Mouse (Mus musculus) heart, postnatal 10 days (tissue): ENCODE results near the gene Endou. TPM values are rescaled to one million over a fixed set of nuclear protein-coding genes. Genes with fewer than 3 reads are reported as not detected.

Experiments used
- DNase-seq, 2 experiments: peaks; one replicate each; pipeline ENCODE4 v3.0.0; 2021
- intact Hi-C: fragments of 180-260 bp; cut with DNase I; formaldehyde crosslinking; loops from one replicate; pipeline ENCODE4 v1.15.1; 2025
- total RNA-seq, 2 experiments: library from RNA; stranded (reverse); gene quantifications; 2 replicates each; pipeline ENCODE4 v1.2.3; 2021

Gene Endou
- total RNA-seq, 2 experiments from 2014 or later, result 3.8 to 4.0 TPM

DNA sequence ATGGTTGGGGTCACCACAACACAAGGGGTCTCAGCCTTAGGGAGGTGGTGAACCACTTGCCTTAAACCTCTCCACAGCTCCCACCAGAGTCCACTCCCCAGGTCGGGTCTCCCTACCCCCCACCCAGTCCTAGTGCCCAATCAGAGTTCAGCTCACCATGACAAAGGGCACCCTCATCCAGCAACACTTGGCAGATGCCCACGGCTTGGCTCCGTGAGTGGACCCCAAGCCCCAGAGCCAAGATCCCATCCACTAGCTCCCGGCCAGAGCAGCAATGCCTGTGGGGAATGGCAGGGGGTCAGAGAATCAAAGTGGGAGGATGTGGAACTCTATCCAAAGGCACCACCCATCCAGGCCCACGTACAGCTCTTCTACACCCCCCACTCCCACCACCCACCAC is 29.8 kb upstream of the Endou start:
- no peak for DNase-seq
- intact Hi-C loops, result no loop called here

DNA sequence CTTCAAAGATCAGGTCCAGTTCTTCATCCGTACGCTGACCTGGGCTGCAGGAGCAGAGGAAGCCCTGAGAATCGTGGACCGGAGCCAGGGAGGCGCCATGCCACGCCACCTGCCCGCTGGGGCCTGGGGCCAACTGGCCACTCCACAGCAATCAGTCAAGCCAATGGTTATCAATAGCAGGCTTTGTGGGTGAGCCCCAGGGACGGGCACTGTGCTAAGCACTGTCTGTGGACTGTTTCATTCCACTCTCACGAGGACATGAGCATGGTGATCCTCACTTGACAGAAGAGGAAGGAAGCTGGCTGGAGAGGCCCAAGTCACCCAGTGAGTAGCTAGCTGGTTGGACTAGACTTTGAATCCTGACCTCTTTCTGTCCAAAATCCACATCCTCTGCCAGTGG is 28.9 kb upstream of the Endou start:
- intact Hi-C loops, result no loop called here
- DNase-seq, result no peak

DNA sequence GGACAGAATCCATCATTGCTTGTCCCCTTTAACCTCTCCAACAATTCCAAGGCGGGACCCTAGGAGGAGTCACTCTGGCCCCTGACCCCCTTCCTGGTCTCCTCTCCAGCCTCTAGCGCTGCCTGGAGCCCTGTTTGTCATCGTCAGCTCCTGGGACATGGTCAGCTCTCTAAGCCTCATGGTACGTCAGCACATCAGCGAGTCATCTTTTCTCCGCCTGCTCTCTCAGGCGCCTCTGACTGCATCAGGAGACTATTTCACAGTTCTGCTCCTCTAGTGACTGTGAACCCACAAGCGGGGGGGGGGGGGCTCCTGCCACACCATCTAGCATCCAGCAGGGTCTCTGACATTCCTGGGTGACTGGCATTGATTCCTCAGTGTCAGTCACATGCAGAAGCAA is 24.2 kb upstream of the Endou start:
- no peak for DNase-seq
- intact Hi-C loops, result no loop called here

DNA sequence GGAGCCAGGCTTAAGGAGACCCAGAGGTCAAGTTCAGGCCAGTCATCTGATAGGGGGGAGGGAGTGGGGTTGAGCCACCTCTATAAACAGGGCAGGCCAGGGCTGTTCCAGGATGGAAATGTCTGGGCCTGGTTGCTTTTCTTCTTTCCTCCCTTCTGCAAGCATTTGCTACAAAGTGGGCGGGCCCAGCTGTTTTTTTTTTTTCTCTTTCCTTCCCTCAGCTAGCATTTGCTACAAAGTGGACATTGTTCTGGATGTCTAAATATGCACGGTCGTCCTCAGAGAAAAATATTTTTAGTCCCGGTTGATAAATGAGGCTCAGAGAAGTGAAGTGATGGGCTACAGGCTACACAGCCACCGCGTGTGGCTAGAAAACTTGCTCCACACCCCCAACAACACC is 23.3 kb upstream of the Endou start:
- intact Hi-C loops, result no loop called here
- no peak for DNase-seq

DNA sequence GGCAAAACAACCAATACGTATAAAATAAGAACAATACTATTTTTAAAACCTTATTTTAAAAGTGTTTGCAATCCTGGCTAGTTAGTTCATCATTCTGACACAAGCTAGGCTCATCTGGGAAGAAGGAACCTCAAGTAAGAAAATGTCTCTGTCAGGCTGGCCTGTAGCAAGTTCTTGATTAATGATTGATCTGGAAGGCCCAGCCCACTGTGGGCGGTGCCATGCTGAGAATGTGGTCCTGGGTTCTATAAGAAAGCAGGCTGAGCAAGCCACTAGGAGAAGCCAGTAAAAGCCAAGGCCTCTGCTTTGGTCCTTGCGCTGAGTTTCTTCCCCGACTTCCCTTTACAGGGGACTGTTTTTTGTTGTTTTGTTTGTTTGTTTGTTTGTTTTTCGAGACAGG is 21.4 kb upstream of the Endou start:
- intact Hi-C loops, result no loop called here
- DNase-seq, result no peak

DNA sequence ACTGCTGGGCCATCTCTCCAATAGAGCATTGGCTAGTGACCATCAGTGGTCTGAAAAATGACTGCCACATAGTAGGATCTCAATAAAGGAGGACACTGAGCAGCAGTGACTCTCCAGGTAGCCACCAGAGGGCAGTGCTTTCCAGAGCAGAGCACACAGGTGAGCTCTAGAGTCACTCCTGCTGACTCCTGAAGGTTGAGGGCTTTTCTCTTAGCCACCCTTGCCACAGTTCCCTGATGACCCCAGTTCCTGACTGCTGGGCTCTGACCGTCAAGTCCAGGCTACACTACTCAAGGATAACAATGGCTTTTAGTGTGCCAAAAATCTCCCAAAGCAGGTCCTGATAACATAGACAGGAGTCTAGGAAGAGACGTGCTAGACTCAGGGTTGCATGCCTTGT is 20.5 kb upstream of the Endou start:
- no peak for DNase-seq
- intact Hi-C loops, result no loop called here

DNA sequence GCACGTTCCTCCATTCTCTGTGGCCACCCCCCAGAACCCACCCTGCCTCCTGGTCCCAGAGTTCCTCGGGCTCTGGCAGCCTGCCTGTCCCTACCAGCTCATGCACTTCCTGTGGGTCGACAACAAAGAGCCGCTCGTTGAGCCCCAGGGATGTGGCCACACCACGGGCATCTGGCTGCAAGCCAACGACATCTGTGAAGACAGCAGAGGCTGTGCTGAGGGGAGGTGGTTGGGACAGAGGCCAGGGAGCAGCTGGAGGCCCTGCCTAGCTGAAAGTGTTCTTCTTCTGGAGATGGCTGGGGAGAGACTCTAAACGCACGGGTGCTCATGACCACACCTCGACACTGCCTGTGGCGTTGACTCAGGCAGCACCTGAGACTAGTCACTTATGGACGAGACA is 19.6 kb upstream of the Endou start:
- intact Hi-C loops, result no loop called here
- peak; percentile 64 to 68 for DNase-seq

DNA sequence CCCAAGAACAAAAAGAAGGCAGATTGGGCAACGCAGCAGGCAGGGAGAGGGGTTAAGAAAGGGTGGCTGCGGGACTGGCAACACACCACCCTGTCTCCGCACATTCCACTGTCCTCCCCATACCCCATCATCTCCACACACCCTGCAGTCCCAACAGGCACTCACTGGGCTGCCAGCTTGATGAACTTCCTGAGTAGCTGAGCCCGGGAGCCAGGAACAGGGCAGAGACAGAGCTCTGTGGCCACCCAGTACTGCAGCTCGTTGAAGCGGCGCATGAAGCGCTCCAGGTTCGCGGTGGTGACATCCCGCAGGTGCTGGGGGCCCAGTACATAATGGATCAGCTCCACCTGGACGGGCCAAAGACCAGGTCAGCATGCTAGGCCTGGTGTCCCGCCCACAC is 18.7 kb upstream of the Endou start:
- intact Hi-C loops, result loop anchor here (2.0 kb wide), 1 partner anchor 13 kb away; no protein-coding TSS in a partner anchor
- DNase-seq, result no peak

DNA sequence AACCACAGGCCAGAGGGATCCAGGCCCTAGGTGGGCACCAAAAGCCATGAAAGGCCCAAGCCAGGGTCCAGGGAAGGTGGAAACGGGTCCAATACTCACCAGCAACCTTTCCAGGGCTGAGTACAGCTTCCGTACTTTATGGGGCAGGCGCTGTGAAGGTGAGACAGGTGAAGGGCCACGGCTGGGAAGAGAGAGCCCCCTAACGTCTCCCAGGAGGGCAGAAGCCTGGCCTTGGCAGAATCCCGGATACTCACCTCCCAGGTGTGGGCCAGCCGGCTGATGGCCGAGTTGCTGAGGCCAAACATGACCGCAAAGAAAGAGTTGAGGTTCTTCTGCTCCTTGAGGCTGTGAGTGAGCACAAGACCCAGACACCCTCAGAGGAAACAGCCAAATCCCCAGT is 18.3 kb upstream of the Endou start:
- no peak for DNase-seq
- intact Hi-C loops, result loop anchor here (2.0 kb wide), 1 partner anchor 13 kb away; no protein-coding TSS in a partner anchor

DNA sequence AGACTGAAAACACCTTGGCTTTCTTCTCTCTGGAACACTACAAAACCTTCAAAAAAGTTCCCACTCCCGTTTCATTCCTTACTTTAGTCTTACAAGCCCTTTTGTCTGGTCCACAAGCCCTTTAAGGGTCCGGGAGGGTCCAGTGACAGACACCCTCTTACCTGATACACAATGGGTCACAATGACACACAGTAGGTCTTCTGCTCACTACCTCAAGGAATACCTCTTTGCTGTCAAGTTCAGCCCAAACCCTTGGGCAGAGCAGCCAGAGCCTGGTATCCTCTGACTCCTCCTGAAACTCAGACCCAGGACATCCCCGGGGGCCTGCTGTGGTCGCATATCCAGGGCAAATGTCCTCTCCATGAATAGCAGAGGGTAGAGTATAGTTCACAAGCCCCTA is 17.8 kb upstream of the Endou start:
- intact Hi-C loops, result loop anchor here (2.0 kb wide), 1 partner anchor 14 kb away; no protein-coding TSS in a partner anchor
- no peak for DNase-seq

DNA sequence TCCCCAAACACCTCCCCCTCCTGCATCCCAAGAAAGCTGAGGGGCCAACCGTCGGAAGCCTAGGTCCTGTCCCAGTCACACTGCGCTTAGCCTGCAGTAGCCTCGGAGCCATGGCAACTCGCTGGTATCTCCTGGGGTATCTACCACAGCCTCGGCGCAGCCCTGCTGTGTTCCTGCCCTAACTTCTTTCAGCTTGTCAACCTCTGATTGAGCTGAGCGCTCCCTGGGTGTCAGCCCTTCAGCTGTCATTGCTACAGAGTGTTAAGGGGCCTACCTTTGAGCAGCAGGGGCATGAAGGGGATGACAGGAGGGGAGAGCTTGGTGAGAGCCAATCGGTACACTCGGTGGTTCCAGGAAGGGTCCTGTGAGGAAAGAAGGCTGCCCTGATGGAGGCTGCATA is 17.2 kb upstream of the Endou start:
- DNase-seq, result no peak
- intact Hi-C loops, result loop anchor here (2.0 kb wide), 1 partner anchor 14 kb away; no protein-coding TSS in a partner anchor

DNA sequence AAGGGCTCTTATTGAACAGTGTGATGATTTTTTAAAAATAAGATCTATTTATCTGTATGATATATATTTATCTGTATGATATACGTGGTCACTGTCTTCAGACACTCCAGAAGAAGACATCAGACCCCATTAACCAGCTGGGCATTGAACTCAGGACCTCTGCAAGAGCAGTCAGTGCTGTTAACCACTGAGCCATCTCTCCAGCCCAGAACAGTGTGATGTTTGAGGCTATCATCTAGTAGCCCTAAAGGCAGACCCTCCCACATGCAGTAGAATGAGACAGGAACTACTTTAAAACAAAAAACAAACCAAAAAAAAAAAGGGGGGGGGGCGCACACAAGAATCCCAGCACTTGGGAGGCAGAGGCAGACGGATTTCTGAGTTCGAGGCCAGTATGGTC is 16.3 kb upstream of the Endou start:
- no peak for DNase-seq
- intact Hi-C loops, result no loop called here

DNA sequence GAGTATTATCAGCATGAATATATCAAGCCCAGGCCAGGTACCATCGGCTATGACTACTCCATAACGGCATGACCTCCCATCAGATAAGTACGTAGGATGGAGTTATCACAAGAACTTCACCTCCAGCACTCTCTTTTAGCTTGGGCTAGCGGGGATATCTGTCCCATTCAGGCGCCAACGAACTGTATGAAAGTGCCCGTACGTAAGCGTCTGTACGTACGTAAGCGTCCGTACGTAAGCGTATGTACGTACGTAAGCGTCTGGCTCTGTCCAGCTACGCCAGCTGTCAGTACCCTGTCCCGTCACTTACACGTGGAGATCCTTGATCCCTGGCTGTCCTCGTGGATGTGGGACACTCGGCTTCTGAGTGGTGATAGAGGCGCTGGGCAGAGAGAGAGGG is 15.6 kb upstream of the Endou start:
- no peak for DNase-seq
- intact Hi-C loops, result no loop called here

DNA sequence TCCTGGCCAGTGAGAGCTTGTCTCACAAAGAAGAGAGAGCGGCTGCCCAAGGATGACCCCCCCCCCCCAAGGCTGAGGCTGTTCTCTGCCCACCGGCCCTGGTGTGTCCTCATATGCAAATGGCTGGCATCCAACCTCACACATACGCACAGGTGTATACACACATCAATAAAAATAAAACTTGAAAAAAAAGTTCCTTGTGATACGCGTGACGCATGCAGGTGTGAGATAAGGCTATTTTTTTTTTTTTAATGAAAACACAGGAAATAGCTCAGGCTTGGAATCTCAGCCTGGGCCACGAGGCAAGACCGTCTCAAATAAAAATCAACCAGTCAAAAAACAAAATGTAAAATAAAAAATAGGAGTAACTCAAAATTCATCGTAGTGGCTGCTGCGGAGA is 15.1 kb upstream of the Endou start:
- intact Hi-C loops, result no loop called here
- DNase-seq, result no peak

DNA sequence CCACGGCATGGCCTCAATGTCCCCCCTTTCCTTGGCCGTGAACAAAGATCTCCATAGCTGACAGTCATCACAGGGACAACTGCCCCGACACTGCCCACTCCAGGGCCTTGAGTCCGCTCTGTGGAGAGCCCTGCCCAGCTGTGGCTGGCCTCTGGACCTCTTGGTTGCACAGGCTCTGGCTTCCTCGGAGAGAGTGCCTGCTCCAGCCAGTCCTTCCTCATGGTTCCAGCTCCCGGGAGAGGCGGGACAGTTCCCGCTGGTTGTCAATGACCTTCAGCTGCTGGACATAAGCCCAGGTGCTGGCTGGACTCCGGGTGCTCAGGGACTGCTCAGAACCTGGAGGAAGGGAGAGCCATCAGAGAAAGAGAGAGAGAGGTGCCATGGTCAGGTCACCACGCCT is 14.2 kb upstream of the Endou start:
- peak; percentile 87 to 88 for DNase-seq
- intact Hi-C loops, result no loop called here

DNA sequence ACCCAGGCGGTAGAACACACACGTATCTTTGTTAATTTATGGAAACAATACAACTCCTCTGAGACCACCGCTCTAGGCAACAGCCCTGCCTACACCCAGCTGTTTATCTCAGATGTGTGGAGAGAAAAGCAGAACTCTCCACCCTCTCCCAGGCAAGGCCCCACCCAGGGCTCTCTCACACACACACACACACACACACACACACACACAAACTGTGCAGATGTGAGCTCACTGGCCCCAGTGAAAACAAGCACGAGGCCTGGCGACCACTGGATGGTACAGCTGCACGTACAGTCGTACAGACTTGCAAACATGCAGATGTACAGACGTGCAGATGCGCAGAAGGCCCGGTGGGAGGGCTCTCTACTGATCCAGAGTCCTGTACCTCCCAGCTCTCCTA is 13.8 kb upstream of the Endou start:
- intact Hi-C loops, result no loop called here
- DNase-seq, result peak in 1 of 2 experiments; percentile 58

DNA sequence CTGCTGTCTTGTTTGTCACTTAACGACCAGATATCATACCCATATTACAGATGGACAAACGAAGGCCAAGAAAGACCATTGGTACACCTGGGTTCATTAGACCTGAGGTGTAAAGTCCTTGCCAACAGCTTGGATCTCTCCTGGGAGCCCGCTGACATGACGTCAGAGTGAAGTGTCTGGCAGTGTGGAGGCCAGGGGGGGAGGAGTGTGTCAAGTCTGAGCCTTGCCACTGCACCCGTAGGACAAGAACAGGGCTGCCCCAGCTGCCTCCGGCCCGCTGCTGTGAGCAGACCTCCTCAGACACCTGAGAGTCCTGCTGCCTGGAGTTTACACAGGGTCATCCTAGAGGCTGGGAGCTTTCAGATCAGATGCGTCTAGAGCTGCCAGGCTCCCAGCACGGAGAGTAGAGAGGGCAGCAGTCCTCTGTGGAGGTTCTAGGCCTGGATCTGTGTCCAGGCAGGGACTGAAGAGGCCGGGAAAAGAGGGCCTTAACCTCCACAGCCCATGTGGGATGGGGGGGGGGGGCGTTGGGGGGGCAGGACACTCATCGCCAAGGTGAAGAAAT is 12.9 kb upstream of the Endou start:
- no peak for DNase-seq
- intact Hi-C loops, result loop anchor here (2.0 kb wide), 1 partner anchor 15 kb away; no protein-coding TSS in a partner anchor

DNA sequence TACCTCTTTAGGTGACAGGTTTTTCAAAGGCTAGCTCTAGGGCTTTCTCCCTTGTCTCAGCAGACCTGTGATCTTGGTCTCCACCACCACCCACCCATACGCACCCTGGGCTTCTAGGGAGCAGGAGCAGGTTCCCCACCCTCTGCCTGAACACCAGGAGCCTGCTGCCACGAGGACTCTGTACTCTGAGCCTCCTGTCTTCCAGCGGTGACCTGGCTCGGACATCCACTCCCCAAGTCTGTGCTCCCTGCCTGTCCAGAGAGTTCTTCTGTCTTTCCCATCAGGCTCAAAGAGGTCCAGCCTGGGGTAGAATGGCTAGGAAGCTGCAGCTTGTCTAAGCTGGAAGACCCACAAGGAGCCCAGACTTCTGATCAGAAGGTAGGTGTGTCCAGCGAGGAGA is 12.1 kb upstream of the Endou start:
- no peak for DNase-seq
- intact Hi-C loops, result loop anchor here (2.0 kb wide), 1 partner anchor 14 kb away; no protein-coding TSS in a partner anchor

DNA sequence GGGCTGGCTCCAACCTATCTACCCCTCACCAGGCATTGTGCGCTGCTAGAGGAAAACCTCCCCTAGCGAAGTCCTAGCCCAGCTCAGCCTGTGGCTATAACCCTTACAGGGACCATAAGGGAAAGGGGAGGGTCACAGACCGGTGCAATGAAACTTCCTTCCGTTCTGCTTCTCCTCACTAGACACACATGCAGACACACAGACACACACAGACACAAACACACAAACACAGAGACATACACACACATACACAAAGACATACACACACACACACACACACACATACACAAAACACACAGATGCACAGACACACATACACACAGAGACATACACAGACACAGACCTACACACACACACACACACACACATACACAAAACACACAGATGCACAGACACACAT is 11.5 kb upstream of the Endou start:
- intact Hi-C loops, result loop anchor here (2.0 kb wide), 1 partner anchor 14 kb away; no protein-coding TSS in a partner anchor
- no peak for DNase-seq

DNA sequence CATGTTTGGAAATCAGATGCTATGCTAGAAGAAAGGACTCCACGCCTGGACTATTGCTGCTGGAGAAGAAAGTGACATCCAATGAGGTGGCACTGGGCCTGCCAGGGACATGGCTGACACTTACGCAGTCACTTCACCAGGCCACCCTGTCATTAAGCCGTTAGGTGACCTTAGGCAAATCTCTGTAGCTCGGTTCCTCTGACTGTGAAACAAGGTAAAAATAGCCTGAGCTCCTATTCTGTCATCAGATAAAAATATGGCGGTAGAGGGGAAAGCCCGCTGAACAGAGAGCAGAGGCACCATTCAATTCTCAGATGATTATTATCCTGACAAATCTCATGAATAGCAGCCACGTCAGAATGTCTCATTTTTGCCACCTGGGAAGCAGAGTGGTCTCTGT is 10.9 kb upstream of the Endou start:
- intact Hi-C loops, result loop anchor here (2.0 kb wide), 1 partner anchor 13 kb away; no protein-coding TSS in a partner anchor
- no peak for DNase-seq

DNA sequence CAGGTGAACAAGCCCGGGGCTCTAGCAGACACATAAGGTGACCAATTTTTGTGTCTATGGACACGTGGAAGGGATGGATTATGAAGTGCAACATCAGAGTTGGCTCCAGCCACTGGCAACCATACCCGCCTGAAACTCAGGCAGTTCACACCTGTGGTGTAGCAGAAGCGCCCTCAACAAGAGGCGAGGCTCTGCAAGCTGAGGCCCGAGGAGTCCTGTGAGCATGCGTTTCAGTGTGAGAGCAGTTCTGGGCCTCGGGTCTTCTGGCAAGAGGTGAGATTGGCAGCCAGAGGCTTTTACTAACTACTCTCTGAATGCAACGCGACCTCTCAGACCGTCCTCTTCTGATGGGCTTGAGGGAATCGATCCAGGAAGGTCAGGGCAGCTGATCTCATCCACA is 10.5 kb upstream of the Endou start:
- intact Hi-C loops, result loop anchor here (2.0 kb wide), 1 partner anchor 13 kb away; no protein-coding TSS in a partner anchor
- no peak for DNase-seq

DNA sequence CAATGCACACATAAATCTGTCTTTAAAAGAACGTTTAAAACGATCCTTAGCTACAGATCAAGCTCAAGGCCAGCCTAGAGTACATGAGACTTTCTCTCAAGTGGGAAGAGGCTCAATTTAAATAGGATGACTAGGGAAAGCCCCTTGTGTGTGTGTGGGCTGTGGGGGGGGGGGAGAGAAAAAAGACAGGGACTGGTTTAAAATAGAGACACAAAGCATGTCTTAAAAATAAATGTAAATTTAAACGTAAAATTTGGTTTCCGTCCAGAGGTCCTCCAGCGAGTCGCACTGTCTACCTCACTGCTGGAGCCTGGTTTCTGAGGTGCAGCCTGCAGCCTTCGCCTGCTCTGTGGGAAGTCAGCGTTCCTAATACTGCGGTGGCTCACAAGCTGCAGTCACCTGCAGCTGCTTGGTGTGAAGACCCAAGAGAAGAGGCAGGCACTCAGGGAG is 9.2 kb upstream of the Endou start:
- intact Hi-C loops, result no loop called here
- no peak for DNase-seq

DNA sequence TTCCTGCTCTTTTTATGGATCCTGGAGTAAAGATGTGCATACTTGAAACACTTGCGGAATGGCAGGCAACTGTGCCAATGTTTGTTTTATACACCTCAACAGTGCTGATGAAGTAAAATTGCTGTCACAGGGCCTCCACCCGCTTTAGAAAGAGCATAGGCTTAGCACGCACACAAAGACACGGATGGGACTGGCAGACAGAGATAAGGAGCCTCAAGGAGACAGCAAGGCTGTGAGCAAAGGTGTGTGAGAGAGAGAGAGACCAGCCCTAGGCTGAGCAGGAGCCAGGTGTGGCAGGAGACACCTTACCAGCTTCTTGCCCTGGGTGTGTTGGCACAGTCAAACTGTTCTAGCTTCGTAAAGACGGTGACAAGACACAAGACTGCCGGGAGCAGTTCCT is 7.8 kb upstream of the Endou start:
- intact Hi-C loops, result no loop called here
- no peak for DNase-seq
